Mouse (Mus musculus) embryonic stem cell, embryonic (primary cell): ENCODE measurements at regions not wholly inside any gene's neighbourhood (a gene's known extent, or its start where the extent isn't known, plus 50 kb on each side); places are given as distances from the start of the nearest gene placed in this dataset.

Experiments used
- CTCF ChIA-PET, 4 experiments: fragments of 300-600 bp in 2 of 4; fragments of 350-600 bp in 2 of 4; sonication (Branson Sonifier 250); formaldehyde crosslinking; loops; one replicate each; lab custom pipeline; 2022; ENCODE audit warnings: inconsistent platforms in 2 of 4; lab: Charles Lee
- POLR2A ChIA-PET, 4 experiments: fragments of 300-600 bp in 2 of 4; fragments of 350-600 bp in 2 of 4; sonication (Branson Sonifier 250); formaldehyde crosslinking; loops; one replicate each; lab custom pipeline; 2022; ENCODE audit warnings: antibody characterized with exemption in 4 of 4, inconsistent platforms in 1 of 4; lab: Charles Lee

GRCm38 (mm10) chr13:99753526-99753925, 147.4 kb downstream of the Cartpt start:
- POLR2A ChIA-PET, result interaction anchor here in 1 of 4 experiments (1.4 kb wide), 1 partner anchor 10 kb away, joined by 5 read pairs; no protein-coding TSS in a partner anchor
- CTCF ChIA-PET, result no interaction called here

- POLR2A ChIA-PET, result no interaction called here
- CTCF ChIA-PET, result interaction anchor here in 1 of 4 experiments (1.3 kb wide), 1 partner anchor 99 kb away, joined by 3 read pairs; no protein-coding TSS in a partner anchor
Measured at GRCm38 (mm10) chr13:99750729-99751128, 150.2 kb downstream of the Cartpt start.

- ChIA-PET POLR2A (interaction anchor here in 1 of 4 experiments (1.2 kb wide), 1 partner anchor 11 kb away, joined by 3 read pairs; no protein-coding TSS in a partner anchor), CTCF (interaction anchor here in 1 of 4 experiments (1.3 kb wide), 1 partner anchor 100 kb away, joined by 3 read pairs; no protein-coding TSS in a partner anchor)
Measured at GRCm38 (mm10) chr13:99749342-99749741, 151.5 kb downstream of the Cartpt start.

GRCm38 (mm10) chr13:99748128-99748527, 152.8 kb downstream of the Cartpt start:
- CTCF ChIA-PET, result no interaction called here

GRCm38 (mm10) chr13:99745526-99745925, 155.4 kb downstream of the Cartpt start:
- ChIA-PET POLR2A (interaction anchor here in 1 of 4 experiments (0.7 kb wide), 1 partner anchor 985 kb away, joined by 4 read pairs; no protein-coding TSS in a partner anchor), CTCF (no interaction called here)

More at GRCm38 (mm10) chr13:99748128-99748527, 152.8 kb downstream of the Cartpt start:
- POLR2A ChIA-PET, result interaction anchor here in 1 of 4 experiments (0.6 kb wide), 1 partner anchor 42 kb away, joined by 3 read pairs; no protein-coding TSS in a partner anchor

DNA sequence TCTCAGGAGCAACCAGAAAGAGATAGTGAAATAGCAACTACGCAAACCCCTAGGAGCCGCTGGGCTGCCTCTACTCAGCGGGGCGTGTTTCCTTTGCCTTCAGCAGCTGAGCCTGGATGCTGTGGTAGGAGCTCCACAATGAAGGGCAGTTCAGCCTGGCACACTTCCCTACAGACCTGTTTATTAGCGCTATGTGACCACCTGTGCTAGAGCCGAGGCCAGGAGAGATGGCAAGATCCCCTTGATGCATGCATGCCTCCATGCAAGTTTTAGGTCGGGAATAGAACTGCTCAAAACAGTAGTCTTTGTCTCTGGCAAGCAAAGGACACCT, 156.1 kb downstream of the Cartpt start:
- POLR2A ChIA-PET, result interaction anchor here in 1 of 4 experiments (0.7 kb wide), 1 partner anchor 99 kb away, joined by 4 read pairs; no protein-coding TSS in a partner anchor

GRCm38 (mm10) chr13:99743952-99744789, 156.7 kb downstream of the Cartpt start:
- POLR2A ChIA-PET, result interaction anchor here in 1 of 4 experiments (0.7 kb wide), 1 partner anchor 98 kb away, joined by 4 read pairs; no protein-coding TSS in a partner anchor

More for the DNA sequence above, 156.1 kb downstream of the Cartpt start:
- CTCF ChIA-PET, result no interaction called here

DNA sequence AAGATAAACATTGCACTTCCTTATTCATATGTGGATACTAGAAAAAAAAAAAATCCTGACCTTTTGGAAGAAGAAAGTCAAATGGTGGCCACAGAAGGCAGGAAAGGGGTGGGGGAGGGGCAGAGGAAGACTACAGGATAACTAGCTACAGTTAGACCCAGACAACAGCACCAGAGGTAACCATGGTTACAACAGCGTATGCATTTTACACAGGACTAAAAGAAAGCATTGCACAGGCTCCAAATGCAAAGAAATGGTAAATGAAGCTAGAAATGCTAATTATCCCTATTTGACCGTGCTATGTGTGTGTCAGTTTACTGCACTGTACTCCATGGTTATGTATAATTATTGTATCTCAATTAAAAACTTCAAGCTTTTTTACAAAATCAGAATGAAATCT, 158.4 kb downstream of the Cartpt start:
- ChIA-PET CTCF (no interaction called here), POLR2A (no interaction called here)

More at GRCm38 (mm10) chr13:99743952-99744789, 156.7 kb downstream of the Cartpt start:
- CTCF ChIA-PET, result interaction anchor here in 2 of 4 experiments (0.6 to 0.7 kb wide), 2 partner anchors 44 to 93 kb away, joined by 3 to 4 read pairs; no protein-coding TSS in a partner anchor

DNA sequence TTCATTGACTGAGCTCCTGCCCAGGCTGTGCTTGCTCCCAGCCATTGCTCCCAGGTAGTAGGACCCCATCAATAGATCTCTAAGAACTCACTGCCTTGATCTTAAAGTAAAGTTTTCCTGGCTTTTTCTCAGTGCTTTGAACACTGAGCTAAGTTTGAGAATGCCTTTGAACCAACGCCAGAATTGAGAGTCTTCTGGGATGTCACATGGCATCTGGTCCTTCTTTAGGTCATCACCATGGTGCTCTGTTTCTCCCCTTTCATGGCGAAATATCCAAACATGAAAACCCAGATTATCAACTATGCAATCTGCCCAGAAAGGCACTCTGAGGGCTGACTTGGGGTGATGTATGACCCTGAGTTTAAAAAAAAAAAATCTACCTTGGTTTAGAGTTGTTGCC, 158.9 kb downstream of the Cartpt start:
- ChIA-PET POLR2A (no interaction called here), CTCF (no interaction called here)

DNA sequence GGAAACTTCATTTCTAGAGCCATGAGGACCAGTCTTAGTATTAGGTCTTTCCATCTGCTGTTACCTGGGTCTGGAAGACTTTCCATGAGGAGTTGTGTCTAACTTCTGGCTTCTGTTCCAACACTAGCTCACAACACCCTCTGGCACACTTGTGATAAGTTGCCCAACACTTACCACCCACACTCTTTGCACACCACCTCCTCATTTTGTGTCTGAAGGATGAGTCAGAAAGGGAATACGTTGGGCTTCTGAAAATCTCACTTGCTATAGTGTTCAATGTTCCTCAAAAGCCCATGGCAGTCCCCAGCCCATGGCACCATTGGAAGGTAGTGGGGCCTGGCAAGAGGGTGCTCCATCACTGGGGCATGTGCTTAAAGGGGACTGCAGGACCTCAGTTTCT, 161.5 kb downstream of the Cartpt start:
- CTCF ChIA-PET, result no interaction called here
- POLR2A ChIA-PET, result no interaction called here

- CTCF ChIA-PET, result no interaction called here
- POLR2A ChIA-PET, result no interaction called here
Measured at GRCm38 (mm10) chr13:99737271-99737670, 163.6 kb downstream of the Cartpt start.

- POLR2A ChIA-PET, result no interaction called here
- CTCF ChIA-PET, result no interaction called here
Measured at GRCm38 (mm10) chr13:99729145-99729544, 171.7 kb downstream of the Cartpt start.

GRCm38 (mm10) chr13:99724245-99724644, 176.6 kb downstream of the Cartpt start:
- CTCF ChIA-PET, result interaction anchor here in 1 of 4 experiments (0.6 kb wide), 1 partner anchor 45 kb away, joined by 5 read pairs; no protein-coding TSS in a partner anchor

DNA sequence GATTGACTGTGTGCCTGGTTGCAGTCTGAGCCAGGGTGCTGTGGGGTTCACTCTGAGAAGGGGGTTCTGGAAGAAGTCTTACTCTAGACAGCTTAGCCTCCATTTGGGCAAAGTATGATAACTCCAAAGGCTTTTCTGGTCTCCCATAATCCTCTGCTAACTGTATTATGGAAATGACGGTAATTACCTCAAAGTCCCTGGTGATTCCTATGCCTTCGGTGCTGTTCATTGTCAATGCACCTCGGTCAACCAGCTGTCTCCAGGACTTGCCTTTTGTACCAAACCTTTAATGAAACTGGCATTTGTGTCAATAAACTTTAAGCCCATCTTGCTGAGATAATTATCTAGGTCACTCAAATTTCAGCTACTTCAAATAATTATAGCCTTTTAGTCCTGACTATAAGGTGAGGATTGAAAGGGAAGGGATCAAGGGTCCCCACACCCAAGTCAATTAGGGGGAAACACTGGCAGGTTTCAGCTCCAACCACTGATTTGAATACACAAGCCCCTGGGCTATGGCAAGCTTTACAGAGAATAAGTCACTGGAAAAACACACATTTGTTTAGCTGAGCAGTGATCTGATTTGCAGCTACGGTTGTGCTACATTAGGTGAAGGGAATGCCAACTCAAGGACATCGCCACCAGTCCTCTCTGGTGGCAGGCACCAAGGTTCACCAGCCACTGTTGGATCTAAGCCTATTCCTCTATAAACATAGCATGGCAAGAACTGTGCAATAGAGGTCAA, 177.5 kb downstream of the Cartpt start:
- ChIA-PET POLR2A (no interaction called here), CTCF (no interaction called here)

More at GRCm38 (mm10) chr13:99724245-99724644, 176.6 kb downstream of the Cartpt start:
- POLR2A ChIA-PET, result no interaction called here

- ChIA-PET POLR2A (no interaction called here), CTCF (no interaction called here)
Measured at GRCm38 (mm10) chr13:99720566-99720965, 180.3 kb downstream of the Cartpt start.

GRCm38 (mm10) chr13:99696559-99696890, 180.2 kb upstream of the Map1b start:
- POLR2A ChIA-PET, result no interaction called here
- CTCF ChIA-PET, result no interaction called here

GRCm38 (mm10) chr13:99695874-99696558, 179.7 kb upstream of the Map1b start:
- POLR2A ChIA-PET, result no interaction called here

DNA sequence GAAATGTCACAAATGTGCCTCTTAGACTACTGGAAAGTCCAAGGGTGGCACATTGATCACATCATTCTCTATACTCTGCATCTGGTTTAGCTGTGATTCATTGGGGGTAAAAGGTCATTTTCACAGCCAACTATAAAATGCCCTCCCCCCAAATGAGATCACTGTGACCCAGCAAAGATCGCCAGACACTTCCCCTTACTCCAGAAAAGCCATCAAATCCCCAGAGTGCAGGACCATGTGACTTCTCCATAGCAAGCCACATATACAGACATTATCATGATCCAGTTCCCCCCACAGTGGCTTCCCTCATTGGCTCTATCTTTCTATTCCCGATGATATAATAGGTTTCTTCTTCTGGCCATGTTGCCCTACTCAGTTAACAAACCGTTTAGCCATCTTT, 163.6 kb upstream of the Map1b start:
- CTCF ChIA-PET, result no interaction called here
- POLR2A ChIA-PET, result no interaction called here

More at GRCm38 (mm10) chr13:99695874-99696558, 179.7 kb upstream of the Map1b start:
- CTCF ChIA-PET, result no interaction called here

GRCm38 (mm10) chr13:99679430-99679829, 163.1 kb upstream of the Map1b start:
- POLR2A ChIA-PET, result interaction anchor here in 1 of 4 experiments (0.8 kb wide), 1 partner anchor 67 kb away, joined by 4 read pairs; no protein-coding TSS in a partner anchor

More at GRCm38 (mm10) chr13:99679430-99679829, 163.1 kb upstream of the Map1b start:
- CTCF ChIA-PET, result no interaction called here
